Mouse (Mus musculus) erythroid progenitor cell, adult 5-6 weeks (primary cell): Measurements from ENCODE around the gene Dbnl. TPM values are rescaled to one million over a fixed set of nuclear protein-coding genes. Genes with fewer than 3 reads are reported as not detected.
"Not testable (repeated sequence)": the region's sequence is repeated elsewhere in the genome, so short reads cannot be mapped to it uniquely, and the experiment has no call there.

ENCODE experiments used
- ATAC-seq: replicated peaks from 2 replicates; pipeline ENCODE4 v1.8.0; 2016; ENCODE audit warnings: moderate number of reproducible peaks, mild to moderate bottlenecking, moderate TSS enrichment, inconsistent platforms; ENCODE audit not compliant: poor library complexity, low FRiP score, severe bottlenecking
- total RNA-seq, 2 experiments: library from RNA; stranded (forward) in 1 of 2; stranded (reverse) in 1 of 2; fragments of 150-400 nt in 1 of 2; fragments of 186-747, 209-891 nt in 1 of 2; gene quantifications; 2 replicates each; pipeline versions ENCODE4 v1.2.3 to v1.2.4; 2015 to 2017; ENCODE audit warnings: low replicate concordance in 2 of 2

The Dbnl gene
- total RNA-seq, 2 experiments from 2014 or later = 23.9 to 26.2 TPM

DNA sequence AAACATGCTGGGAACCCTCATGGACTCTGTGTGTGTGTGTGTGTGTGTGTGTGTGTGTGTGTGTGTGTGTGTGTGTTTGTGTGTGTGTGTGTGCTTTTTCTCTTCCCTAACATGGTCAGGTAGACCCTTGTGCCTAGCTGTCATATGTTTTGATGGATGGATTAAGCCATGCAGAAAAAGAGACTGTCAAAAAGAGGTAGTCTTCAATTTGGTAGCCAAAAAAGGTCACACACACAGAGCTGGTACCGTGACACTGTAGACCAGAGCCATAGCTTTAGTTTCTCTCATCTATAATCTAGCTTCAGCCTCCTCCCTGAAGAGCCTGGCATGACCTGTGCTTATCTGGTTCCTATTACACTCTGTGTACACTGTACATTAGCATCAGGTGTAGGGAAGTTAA is 2.1 kb downstream of the Dbnl start:
- ATAC-seq = no peak

DNA sequence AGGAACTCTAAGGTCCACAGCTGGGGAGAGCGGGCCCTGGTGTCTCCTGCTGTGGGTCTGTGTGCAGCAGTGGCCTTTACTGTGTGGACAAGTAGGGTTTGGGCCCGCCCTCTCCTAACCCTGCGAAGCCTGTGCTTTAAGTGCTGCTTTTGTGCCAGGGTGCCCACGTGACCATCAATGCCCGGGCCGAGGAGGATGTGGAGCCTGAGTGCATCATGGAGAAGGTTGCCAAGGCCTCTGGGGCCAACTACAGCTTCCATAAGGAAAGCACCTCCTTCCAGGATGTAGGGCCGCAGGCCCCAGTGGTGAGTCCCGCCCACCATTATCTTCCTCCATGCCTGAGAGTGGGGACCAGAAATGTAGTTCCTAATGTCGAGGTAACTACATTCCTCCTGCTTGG is 7.0 kb downstream of the Dbnl start:
- ATAC-seq = no peak

DNA sequence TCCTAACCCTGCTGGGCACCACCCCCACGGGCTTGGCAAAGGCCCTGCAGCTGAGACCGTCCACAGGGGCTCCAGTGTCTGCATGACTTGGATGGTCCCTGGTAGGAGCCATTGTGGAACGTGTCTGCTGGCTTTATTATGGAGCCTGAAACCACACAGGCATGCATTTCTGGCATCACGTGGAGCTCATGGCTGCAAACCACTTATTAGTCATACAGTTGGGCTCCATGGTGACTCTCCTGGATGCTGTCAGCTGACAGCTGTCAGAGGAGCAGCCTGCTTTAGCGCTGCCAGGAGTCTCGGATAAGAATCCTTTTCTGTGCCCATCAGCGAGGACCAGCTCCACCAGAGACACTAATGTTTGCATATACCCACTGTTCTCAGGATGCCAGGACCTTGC is 7.4 kb downstream of the Dbnl start:
- no peak for ATAC-seq

DNA sequence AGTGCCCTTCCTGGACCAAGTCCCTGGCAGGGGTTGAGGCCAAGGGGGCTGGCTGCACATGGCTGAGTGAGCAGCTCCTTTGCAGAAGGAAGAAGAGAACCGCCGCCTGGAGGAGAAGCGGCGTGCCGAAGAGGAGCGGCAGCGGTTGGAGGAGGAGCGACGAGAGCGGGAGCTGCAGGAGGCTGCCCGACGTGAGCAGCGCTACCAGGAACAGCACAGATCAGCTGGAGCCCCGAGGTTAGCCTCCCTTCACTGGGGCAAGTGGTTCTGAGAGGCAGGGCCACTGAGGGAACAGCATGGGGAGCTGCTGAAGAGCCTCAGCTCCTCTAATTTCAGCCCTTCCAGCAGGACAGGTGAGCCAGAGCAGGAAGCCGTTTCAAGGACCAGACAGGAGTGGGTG is 8.7 kb downstream of the Dbnl start:
- no peak for ATAC-seq

DNA sequence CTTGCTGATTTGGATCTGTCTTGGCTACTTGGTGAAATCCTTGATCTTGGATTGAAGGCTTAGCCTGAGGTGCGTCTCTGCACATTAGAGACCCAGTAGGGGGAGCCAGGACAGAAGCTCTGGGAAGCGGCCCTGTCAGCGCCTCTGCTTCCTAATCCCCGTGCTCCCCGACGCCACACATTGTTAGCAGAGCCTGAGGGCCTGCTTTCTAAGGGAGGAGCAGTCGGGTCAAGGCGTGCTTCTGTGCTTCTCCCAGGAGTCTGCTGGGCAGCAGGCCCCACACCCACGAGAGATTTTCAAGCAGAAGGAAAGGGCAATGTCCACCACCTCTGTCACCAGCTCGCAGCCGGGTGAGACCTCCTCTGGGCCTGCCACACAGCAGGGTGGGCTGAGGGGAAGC is 9.1 kb downstream of the Dbnl start:
- ATAC-seq = no peak

DNA sequence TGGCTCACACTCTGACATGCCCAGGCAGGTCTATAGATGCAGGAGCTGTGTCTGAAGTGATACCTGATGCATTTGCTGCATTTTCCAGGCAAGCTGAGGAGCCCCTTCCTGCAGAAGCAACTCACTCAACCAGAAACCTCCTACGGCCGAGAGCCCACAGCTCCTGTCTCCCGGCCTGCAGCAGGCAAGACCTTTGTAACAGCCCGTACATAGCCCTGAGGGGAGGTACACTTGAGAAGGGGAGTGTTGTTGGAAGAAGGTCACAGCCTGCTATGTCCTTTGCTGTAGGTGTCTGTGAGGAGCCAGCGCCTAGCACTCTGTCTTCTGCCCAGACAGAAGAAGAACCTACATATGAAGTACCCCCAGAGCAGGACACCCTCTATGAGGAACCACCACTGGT is 9.6 kb downstream of the Dbnl start:
- ATAC-seq = no peak

GRCm38 (mm10) chr11:5799621-5800490 is 11.6 kb downstream of the Dbnl start:
- ATAC-seq = no peak

GRCm38 (mm10) chr11:5801511-5801910 is 13.2 kb downstream of the Dbnl start:
- no peak for ATAC-seq

- no peak for ATAC-seq
Observed at GRCm38 (mm10) chr11:5802005-5802404, 13.7 kb downstream of the Dbnl start.

GRCm38 (mm10) chr11:5802457-5803217 is 14.3 kb downstream of the Dbnl start:
- ATAC-seq = no peak

DNA sequence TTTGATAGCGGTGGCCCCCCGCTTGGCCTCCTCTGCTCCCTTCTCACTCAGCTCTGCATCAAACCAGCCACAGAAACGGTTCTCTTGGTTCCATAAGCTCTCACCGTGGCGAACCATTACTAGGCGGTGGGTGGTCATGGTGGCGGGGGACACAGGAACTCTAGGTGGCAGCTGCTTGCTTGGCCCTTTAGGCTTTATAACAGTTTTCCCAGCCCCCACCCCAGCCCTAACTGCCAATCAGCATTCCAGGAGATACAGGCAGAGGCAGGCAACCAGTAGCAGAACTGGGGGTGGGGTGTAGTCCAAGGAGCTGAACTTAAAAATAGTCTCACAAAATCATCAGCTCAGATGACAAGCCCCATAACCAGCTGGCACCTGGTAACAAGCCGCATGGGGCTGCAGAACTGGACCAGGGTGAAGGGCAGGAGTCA is 15.3 kb downstream of the Dbnl start, which contains the start of gene Pgam2:
Gene Pgam2 (minus strand): TSS at position 183 of the 431 bp plus-strand sequence.
- no peak for ATAC-seq

DNA sequence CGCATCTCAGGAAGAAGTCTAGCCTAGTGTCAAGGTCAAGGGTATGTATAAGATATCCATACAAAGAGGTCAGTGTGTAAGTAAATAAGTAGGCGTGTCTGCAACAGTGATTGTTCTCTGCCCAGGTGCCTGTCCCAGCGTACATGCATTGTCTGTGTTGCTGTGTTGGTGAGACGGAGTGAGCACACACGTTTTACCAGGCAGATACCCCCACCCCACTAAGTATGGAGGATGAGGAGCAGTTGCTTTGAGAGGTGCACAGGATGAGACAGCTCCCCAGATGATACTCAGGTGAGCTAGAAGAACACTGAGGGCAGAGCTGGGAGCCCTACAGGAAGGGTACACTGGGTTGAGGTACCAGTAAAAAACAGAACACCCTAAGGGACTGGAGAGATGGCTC is 15.9 kb downstream of the Dbnl start:
- no peak for ATAC-seq

DNA sequence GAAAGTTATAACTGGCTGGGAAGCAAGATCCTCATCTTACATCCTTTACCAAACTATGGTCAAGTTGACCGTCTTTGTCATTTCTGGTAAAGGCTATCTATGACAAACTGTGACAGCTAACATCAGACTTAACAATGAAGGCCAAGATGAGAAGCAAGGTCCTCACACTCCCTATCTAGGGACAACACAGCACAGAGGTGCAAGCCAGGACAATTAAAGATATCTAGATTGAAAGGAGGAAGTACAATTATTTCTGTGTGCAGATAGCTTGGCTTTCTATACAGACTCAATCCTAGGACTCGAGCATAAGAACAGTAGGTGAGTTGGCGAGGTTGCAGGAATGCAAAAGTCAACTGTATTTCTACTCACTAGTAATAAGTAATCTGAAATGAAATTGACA is 17.4 kb downstream of the Dbnl start:
- ATAC-seq = no peak

- no peak for ATAC-seq
Observed at GRCm38 (mm10) chr11:5807956-5808355, 19.7 kb downstream of the Dbnl start.

GRCm38 (mm10) chr11:5809487-5809886 is 21.2 kb downstream of the Dbnl start:
- ATAC-seq = not testable (repeated sequence)

- ATAC-seq = no peak
Observed at GRCm38 (mm10) chr11:5813381-5813780, 25.1 kb downstream of the Dbnl start.

DNA sequence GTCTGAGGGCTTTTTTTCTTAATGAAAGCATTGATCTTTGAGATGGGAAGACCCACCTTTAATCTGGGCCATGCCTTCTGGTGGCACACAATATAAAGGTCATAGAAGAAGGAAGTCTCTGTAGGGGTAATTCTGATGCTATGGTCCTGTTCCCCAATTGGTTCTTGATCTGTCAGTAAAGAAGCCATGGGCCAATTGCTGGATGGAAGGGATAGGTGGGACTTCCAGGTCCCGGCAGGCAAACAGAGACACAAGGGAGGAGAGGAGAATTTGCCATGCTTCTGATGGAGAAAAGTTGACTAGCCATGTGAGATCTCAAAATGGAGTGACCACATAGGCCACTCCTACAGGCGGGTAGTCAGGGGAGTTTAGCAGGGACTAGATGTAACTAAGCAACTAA is 30.9 kb downstream of the Dbnl start:
- ATAC-seq = no peak

DNA sequence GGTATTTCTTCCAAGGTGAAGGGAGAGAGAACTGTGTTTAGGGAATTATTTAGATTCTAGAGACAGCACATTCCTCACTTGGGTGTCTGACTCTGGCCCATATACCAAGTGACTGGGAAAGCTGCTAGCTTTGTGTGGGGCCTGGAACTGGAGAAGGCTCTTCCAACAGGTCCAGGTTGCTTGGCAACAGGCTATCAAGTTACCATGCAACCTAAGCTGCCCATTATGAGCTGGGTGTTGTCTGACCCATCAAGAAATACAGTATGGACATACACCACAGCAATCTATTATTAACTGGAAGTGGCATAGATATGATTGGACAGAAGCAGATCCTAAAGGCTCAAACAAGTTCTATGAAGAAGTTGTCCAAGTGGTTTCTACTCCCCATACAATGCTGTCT is 37.1 kb downstream of the Dbnl start:
- no peak for ATAC-seq

GRCm38 (mm10) chr11:5827931-5828330 is 39.6 kb downstream of the Dbnl start:
- no peak for ATAC-seq

GRCm38 (mm10) chr11:5828509-5829191 is 40.4 kb downstream of the Dbnl start:
- no peak for ATAC-seq
